Mouse (Mus musculus): Measurements from ENCODE around the gene Itpr1.

The Itpr1 gene

DNA sequence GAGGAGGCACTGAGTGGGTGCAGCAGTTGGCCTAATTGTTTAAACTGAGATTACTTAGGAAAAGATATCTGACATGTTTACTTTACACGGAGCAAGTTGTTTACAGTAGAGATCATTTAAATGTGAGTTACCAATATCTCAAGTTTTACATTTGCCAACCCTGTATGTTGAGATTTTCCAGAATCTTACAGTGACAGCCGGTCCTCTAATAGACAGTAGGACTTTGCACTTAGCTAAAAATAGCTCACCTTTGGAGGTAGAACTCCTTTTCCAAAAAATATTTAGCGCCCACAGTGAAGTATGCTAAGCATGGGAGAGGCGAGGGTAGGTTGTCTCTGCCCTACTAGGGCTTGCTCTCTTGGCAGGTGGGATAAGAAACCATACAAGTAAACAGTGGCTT, 69.2 kb downstream of the Itpr1 start:
- POLR2A ChIA-PET, result interaction anchor here in 2 of 4 experiments (0.8 to 1.1 kb wide), 3 partner anchors 16 to 33 kb away, joined by 3 read pairs; no protein-coding TSS in a partner anchor
- CTCF ChIA-PET, result interaction anchor here in 1 of 4 experiments (0.5 kb wide), 1 partner anchor 72 kb away, joined by 3 read pairs; no protein-coding TSS in a partner anchor

DNA sequence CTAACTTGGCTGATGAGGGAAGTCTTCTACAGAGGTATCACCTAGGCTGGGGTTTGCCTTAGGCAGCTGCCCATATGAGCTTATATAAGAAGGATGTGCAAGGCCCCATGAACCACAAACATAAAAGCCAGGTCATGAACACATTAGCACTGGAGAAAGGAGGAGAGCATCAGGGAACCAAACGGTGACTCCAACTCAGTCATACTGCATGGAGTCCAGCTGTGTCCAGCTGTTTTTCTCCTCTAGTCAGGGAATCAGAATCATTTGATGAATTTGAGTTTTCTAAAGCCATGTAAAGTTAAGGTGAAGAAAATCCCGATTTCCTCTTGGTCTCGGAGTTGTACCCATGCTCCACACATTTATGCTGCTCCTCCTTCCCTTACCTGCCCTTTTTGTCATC, 69.7 kb downstream of the Itpr1 start:
- ChIA-PET POLR2A (interaction anchor here in 1 of 4 experiments (0.8 to 1.1 kb wide), 2 partner anchors 26 to 33 kb away, joined by 3 read pairs; no protein-coding TSS in a partner anchor), CTCF (interaction anchor here in 1 of 4 experiments (0.5 kb wide), 1 partner anchor 71 kb away, joined by 3 read pairs; no protein-coding TSS in a partner anchor)

DNA sequence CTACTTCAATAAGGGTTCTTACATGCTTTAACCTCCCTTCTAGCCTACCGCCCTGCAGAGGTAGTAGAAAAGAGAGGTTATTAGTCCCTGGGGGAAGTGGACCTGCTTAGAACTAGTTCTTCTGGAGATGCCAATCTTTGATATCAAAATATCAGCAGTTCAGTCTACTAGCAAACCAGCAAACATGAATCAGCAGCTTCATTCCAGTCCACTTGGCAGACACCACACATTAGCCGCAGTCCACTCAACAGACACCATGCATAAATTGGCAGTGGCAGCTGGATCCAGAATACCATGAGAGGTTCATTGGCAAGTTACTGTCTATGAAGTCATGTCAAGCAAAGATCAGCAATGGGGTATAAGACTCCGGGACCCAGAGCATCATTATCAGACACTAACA, 71.8 kb downstream of the Itpr1 start:
- POLR2A ChIA-PET, result no interaction called here
- CTCF ChIA-PET, result no interaction called here

DNA sequence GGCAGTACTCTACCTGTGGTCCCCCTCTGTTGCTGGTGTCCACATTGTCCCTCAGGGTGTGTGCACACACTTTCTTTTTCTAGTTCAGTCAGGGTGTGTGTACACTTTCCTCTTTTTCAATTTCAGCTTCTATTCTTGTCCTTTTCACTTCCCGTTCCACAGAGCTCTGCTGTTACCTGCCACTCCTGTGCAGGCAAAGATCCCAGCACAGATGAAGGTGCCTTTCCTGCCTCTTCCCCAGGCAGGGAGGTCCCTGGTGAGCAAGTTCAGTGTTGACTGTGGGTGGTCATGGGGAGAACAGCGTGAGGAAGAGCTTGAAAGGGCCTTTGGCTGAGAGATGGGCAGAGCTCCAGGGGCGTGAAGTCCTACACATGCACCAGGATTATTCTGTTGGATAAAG, 76.1 kb downstream of the Itpr1 start:
- ChIA-PET POLR2A (interaction anchor here in 2 of 4 experiments (1.0 to 1.6 kb wide), 2 partner anchors 11 to 16 kb away, joined by 3 read pairs; no protein-coding TSS in a partner anchor), CTCF (no interaction called here)

DNA sequence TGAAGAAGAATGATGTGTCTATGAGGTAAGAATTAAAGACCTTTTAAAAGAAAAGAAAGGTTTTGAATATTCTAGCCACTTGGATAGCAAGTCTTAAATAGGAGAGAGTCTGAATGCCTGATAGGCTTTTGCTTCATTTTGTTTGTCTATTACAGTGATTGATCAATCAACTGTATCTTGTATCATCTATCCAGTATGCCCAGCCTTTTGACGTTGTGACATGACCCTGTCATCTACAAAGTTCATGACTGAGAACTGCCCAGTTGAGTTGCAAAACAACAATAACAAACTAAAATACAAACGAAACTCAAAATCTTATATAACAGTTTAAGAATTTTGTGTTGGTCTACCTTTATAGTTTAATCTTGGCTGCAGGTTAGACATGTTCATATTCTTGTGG, 78.1 kb downstream of the Itpr1 start:
- POLR2A ChIA-PET, result interaction anchor here in 2 of 4 experiments (0.5 to 1.2 kb wide), 2 partner anchors 22 to 49 kb away, joined by 3 read pairs; no protein-coding TSS in a partner anchor
- CTCF ChIA-PET, result no interaction called here

DNA sequence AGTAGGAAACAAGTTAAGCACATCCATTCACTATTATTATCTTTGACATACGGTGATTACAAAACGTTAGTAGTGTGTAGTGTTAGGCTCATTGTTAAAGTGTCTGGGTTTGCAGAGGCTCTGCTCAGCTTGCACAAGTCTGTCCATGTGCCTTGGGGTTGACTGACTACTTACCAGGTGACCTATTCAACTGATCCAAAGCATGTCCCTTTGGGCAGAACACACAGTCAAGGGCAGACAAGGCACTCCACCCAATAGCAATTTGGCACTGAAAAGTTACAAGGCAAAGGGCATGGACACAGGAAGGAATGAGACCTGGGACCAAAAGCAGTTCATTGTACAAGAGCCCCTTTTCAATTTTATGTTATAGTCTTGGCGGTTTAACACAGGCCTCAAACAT, 78.7 kb downstream of the Itpr1 start:
- CTCF ChIA-PET, result no interaction called here
- POLR2A ChIA-PET, result interaction anchor here in 1 of 4 experiments (0.5 kb wide), 1 partner anchor 50 kb away, joined by 3 read pairs; no protein-coding TSS in a partner anchor

DNA sequence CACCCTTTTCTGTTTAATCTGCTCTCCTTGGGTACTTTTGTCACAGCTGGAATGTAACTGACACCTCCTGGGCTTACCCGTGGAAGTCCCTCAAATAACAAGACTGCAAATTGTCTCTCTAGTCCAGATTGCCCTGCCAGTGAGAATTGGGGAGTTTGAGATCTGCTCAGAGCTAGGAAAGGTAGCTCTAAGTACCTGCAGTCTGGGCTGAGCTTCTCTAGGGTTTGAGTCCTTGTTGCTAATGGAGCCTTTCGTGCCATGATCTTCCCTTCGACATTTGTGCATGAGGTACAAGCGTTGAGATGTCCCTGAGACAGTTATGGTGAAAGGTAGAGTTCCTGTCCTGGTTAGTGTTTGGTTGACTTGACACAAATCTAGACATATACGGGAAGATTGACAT, 89.0 kb downstream of the Itpr1 start:
- POLR2A ChIA-PET, result no interaction called here

DNA sequence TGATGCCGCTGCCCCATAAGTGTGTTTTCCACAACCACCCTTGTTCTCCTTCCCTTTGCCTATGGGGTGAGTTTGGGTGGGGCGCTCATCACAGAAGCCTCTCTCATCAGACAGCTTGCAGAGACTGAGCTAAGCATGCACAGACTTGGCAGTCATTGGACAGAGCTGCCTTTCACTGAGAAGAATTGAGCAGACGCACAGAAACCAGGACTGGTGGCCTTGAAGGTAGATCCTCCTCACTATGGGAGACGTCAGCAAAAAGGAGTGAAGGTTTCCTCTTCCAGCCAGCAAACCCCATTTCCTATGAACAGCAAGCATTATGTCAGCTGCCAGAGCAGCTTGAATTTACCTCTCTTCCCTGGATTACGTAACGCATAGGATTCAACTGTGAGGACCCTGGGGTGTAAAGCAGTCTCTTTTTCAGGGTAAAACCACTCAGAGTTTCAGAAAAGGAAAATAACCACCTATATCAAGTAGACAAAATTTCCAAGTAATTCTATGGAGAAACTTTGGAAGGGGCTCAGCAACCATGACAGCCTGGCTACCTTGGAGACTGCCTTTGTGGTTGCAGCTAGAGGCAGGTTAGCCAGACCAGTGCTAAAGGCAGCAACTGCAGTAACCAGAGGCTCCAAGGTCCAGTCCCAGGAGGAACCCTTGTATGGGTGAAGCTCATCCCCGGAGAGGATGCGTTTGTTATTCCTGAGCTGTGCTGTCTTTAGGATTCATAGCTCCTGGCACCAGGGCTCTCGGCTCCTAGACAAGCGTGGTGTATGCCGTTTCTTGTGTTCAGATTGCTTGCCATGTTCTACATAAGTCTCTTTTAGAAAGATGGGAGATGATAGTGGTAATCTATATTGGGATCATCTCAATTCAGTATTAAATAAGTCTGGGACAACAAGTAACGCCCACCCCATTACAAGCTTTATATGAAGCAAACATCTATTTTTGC, 91.0 kb downstream of the Itpr1 start:
- ChIA-PET CTCF (no interaction called here), POLR2A (interaction anchor here in 3 of 4 experiments (0.5 to 3.3 kb wide), 6 partner anchors 10 to 91 kb away, joined by 3 to 15 read pairs (median 4); partner anchors contain the start of gene Itpr1 (in 3 of the 3))

More for the DNA sequence above, 89.0 kb downstream of the Itpr1 start:
- CTCF ChIA-PET, result no interaction called here

DNA sequence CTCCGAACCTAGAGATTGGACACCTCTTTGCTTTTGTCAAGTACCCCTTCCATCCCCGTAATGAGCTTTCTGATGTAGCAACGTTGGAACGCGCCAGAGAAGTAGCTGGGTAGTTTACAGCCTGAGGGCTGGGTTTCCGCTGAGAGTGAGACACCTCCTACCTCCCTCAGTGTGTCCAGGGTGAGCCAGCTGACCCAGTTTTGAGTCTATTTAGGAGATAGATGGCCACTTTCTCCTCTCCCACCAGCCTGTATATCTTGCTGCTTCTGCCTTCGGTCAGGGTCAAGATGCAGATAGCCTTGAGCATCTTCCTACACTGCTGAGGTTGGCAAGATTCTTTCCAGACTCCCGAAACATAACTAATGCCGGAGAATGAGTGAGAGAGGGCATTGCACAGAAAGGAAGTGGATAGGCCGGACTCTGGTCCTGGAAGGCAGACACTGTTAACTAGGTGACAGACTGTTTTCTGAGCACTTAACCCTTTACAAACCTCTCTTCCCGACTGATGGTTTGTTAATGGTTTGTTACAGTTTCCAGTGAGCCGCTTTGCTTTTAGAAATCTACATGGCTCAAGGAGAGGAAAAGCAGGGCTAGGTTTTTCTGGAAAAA, 92.4 kb downstream of the Itpr1 start:
- CTCF ChIA-PET, result interaction anchor here in 1 of 4 experiments (0.6 kb wide), 1 partner anchor 264 kb away, joined by 3 read pairs; no protein-coding TSS in a partner anchor
- POLR2A ChIA-PET, result interaction anchor here in 2 of 4 experiments (0.6 to 3.3 kb wide), 10 partner anchors 8 to 355 kb away, joined by 3 to 15 read pairs (median 4); partner anchors contain the start of genes Itpr1 (in 2 of the 2) and Bhlhe40 (in 1 of the 2)

DNA sequence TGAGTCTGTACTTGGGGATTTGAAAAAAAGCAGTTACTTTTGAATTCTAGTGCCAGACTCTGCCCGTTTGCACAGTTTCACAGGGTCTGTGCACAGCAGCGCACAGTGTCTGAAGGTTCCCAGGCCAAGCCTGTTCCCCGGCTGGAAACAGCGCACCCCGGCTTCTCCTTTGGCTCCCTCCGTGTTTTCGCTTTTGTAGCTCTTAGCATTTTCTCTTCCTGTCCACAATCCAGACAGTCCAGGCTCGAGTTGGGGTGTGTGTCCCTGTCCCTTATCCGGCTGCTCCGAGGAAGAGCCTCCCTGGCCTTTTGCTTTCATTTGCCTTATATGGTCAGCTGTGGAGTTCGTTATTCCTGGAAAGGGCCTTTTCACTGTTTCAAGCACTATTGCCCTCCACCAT, 93.3 kb downstream of the Itpr1 start:
- CTCF ChIA-PET, result interaction anchor here in 1 of 4 experiments (0.6 kb wide), 1 partner anchor 263 kb away, joined by 3 read pairs; no protein-coding TSS in a partner anchor
- POLR2A ChIA-PET, result interaction anchor here in 1 of 4 experiments (1.2 kb wide), 1 partner anchor 93 kb away, joined by 3 read pairs; no protein-coding TSS in a partner anchor

DNA sequence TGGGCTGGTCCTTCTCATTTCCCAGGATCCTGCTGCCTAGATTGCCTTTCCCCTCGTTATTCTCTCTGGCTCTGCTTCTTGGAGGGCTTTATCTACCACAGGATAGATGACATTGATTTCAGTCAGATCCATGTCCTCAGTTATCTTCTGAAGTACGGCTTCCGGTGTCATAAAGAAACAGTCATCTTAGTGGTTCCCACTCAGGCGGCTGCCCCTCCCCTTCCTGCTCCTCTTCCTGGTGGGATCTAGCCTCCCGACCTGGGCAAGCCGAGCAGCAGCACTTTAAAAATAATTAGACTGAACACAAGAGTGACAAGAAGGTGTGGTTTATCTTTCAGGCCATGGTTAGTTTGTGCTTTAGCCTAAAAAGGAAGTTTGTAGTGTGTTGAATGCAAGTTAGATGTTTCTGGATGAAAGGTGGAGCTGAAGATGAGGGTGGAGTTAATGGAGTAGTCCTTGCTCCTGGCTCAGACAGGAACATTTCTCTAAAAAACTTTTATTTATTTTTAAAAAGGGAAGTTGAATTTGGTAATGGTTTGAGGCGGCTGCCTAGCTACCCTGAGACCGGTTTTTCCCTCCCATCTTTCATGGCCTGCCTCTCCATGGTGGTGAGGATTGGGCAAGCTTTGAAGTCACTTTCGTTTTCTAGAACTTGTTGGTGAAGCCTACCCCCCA, 94.2 kb downstream of the Itpr1 start:
- POLR2A ChIA-PET, result interaction anchor here in 3 of 4 experiments (0.7 to 1.2 kb wide), 4 partner anchors 21 to 94 kb away, joined by 3 read pairs; partner anchors contain the start of gene Itpr1 (in 1 of the 3)
- CTCF ChIA-PET, result no interaction called here

DNA sequence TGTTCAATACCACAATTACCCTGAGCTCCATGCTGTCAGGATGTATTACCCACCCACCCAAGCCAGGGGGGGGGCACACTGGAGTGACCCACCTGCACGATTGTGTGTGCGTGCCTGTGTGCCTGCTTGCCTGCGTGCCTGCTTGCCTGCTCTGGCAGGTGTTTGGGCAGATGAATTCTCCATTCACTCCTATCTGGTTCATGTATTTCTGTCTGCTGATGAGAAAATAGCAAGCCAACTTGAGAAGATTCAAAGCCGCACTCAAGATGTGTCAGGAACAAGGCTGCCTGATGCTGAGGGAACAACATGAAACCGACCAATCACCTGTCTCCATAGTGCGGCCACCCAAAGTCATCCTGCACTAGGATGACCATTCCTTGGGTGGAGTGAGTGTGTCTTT, 94.9 kb downstream of the Itpr1 start:
- POLR2A ChIA-PET, result interaction anchor here in 3 of 4 experiments (0.7 to 1.2 kb wide), 4 partner anchors 22 to 95 kb away, joined by 3 read pairs; partner anchors contain the start of gene Itpr1 (in 1 of the 3)
- CTCF ChIA-PET, result no interaction called here

DNA sequence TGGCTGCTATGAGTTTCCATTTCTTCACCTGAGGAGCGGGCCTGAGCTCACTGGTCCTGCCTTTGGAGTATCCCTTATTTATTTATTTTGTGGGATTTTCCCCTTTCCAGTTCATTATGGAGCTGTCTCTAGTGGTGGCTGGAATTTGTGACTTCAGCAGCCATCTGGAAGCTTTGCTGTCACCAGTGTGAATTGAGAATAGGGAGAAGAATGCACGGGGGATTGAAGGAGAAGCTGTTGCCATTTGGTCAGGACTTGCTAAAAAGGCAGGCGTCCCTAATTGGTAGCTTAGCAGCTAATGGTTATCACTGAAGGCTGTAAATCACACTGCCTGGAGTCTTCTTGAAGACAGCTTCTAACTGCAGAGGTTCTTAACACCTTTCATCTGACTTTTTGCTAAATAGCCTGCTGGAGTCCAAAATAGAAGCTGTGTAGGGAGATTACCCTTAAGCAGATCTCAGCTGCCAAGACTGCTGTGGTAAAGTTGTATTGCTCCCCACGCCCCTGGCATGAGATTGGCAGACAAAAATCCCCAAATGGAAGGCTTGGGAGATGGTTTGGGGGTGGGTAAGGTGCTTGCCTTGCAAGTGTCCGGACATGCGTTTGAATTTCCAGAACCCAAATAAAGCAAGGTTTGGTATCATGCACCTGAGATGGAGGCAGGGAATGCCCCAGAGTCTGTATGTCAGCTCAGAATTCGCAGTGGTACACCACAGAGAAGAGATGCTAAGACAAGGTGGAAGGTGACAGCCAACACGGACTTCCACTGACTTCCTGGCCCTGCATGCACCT, 96.7 kb downstream of the Itpr1 start:
- CTCF ChIA-PET, result interaction anchor here in 1 of 4 experiments (0.6 kb wide), 1 partner anchor 55 kb away, joined by 3 read pairs; no protein-coding TSS in a partner anchor
- POLR2A ChIA-PET, result interaction anchor here in 1 of 4 experiments (1.1 to 1.2 kb wide), 2 partner anchors 14 to 97 kb away, joined by 3 read pairs; partner anchors contain the start of gene Itpr1

DNA sequence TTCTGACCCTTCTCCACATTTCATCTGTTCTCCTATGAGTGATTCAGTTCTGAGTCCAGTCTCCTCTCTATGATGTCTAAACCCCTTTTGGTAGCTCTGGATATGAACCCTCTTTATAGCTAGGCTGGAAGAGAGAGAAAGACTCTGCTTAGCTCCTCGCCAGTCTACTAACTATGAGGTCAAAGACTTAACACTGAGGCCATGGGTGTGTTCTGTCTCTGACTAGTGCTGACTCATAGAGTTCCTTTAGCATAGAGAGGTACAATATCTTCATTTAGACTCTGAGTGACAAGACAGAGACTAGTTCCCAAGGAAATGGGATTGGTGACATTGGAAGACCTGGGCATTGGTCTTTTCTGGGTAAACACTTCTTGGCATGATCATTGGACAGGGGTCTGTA, 100.2 kb downstream of the Itpr1 start:
- CTCF ChIA-PET, result no interaction called here

DNA sequence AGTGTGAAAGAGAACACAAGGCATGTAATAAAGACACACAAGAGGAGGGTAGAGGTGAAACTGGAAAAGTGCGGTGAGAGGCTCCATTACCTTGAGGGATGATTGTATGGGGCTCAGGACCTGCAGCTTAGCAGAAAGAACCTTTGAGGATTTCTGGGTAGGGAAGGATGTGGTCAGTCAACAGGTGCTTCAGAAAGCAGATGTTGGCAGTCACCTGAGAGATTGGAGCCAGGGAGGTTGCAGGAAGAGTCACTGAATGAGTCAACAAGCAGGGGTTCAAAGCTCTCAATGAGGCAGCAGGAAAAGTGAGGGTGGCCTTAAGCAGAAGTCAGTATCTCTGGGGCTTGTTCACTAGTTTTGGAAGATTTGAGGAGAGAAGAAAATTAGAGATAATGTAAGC, 101.1 kb downstream of the Itpr1 start:
- CTCF ChIA-PET, result no interaction called here
- POLR2A ChIA-PET, result interaction anchor here in 3 of 4 experiments (0.9 to 3.3 kb wide), 6 partner anchors 9 to 202 kb away, joined by 3 to 15 read pairs (median 4); partner anchors contain the start of gene Itpr1 (in 1 of the 3)

More for the DNA sequence above, 100.2 kb downstream of the Itpr1 start:
- POLR2A ChIA-PET, result interaction anchor here in 2 of 4 experiments (0.7 to 3.3 kb wide), 7 partner anchors 8 to 53 kb away, joined by 3 to 15 read pairs (median 3); no protein-coding TSS in a partner anchor

DNA sequence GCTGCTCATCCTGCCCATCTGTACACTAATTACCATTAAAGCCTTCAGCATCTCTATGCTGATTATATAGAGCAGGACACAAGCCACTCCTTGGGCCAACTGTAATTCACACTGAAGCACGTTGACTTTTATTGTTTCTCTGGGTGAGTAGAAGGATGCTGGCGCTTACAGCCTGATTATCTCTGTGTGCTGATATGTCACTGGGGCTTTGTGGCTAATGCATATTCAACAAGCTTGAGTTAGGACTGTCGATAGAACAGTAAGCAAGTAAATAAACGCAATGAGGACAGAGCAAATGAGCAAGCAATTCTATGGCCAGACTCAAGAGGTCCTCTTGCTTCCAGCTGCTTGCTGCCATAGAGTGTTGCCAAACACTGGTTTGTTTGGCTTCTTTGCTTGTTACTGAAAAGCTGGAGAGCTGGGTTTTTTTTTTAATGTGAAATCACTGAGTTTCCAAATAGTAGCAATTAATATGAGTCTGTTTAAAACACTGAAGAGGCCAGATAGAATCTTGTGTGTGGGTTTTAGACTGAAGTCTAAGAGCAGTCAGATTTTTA, 103.5 kb downstream of the Itpr1 start:
- ChIA-PET POLR2A (interaction anchor here in 3 of 4 experiments (0.6 to 1.2 kb wide), 4 partner anchors 12 to 33 kb away, joined by 3 to 4 read pairs (median 4); no protein-coding TSS in a partner anchor), CTCF (no interaction called here)

DNA sequence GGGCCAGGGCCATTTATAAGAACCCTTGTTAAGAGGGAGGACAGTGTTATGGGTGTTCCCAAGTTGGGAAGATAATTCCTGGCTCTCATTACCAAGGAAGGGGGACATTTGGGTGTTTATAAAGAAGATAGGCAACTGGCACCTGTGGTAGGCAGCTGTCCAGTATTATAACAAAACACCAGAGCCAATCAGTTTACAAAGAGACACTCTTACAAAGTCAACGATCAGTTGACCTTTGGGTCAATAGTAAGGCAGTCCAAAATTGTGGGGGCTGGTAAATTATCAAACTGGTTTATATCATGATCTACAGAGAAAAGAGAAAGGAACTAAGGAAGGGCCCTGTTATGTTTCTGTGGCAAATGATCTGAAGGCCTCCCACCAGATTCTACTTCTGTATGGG, 104.1 kb downstream of the Itpr1 start:
- ChIA-PET POLR2A (interaction anchor here in 2 of 4 experiments (0.6 to 1.2 kb wide), 3 partner anchors 12 to 34 kb away, joined by 3 to 4 read pairs (median 4); no protein-coding TSS in a partner anchor), CTCF (no interaction called here)
